Mouse (Mus musculus) R1 (cell line): Measurements from ENCODE around the gene Sema6c.
"Not testable (repeated sequence)": the region's sequence is repeated elsewhere in the genome, so short reads cannot be mapped to it uniquely, and the experiment has no call there.

Experiments
- DNase-seq: peaks from one replicate; pipeline ENCODE4 v3.0.0-alpha.2; 2018; ENCODE audit warnings: low read depth, low spot score

Gene Sema6c

GRCm38 (mm10) chr3:95159987-95160963 lies at the start of gene Sema6c:
TSS of gene Sema6c (plus strand) at chr3:95160457.
- peak; percentile 93 for DNase-seq

- peak; percentile 97 for DNase-seq
Measured at GRCm38 (mm10) chr3:95110911-95111726, 49.1 kb upstream of the Sema6c start, which contains the start of gene Vps72. TSS of gene Vps72 (plus strand) at chr3:95111022.

GRCm38 (mm10) chr3:95112760-95113159 lies 47.5 kb upstream of the Sema6c start:
- DNase-seq, result no peak

- no peak for DNase-seq
Measured at GRCm38 (mm10) chr3:95117751-95118150, 42.5 kb upstream of the Sema6c start.

- DNase-seq, result no peak
Measured at GRCm38 (mm10) chr3:95121580-95121979, 38.7 kb upstream of the Sema6c start.

- peak; percentile 62 for DNase-seq
Measured at GRCm38 (mm10) chr3:95124246-95124645, 36.0 kb upstream of the Sema6c start, which contains the start of gene Tmod4. TSS of gene Tmod4 (plus strand) at chr3:95124476.

- DNase-seq, result no peak
Measured at GRCm38 (mm10) chr3:95124972-95125371, 35.3 kb upstream of the Sema6c start.

GRCm38 (mm10) chr3:95129226-95129651 lies 31.0 kb upstream of the Sema6c start:
- no peak for DNase-seq

- no peak for DNase-seq
Measured at GRCm38 (mm10) chr3:95130081-95130480, 30.2 kb upstream of the Sema6c start.

GRCm38 (mm10) chr3:95132389-95132788 lies 27.9 kb upstream of the Sema6c start:
- not testable (repeated sequence) for DNase-seq

- DNase-seq, result no peak
Measured at GRCm38 (mm10) chr3:95133176-95133575, 27.1 kb upstream of the Sema6c start.

- peak; percentile 97 for DNase-seq
Measured at GRCm38 (mm10) chr3:95133680-95134101, 26.6 kb upstream of the Sema6c start, which contains the start of the genes Scnm1 and Lysmd1. TSS of gene Scnm1 (minus strand) at chr3:95134011. TSS of gene Lysmd1 (plus strand) at chr3:95134088.

GRCm38 (mm10) chr3:95134133-95134532 lies 26.1 kb upstream of the Sema6c start:
- not testable (repeated sequence) for DNase-seq

- peak; percentile 84 for DNase-seq
Measured at GRCm38 (mm10) chr3:95135023-95135422, 25.2 kb upstream of the Sema6c start.

GRCm38 (mm10) chr3:95135433-95136052 lies 24.7 kb upstream of the Sema6c start:
- DNase-seq, result no peak

GRCm38 (mm10) chr3:95136336-95136735 lies 23.9 kb upstream of the Sema6c start:
- DNase-seq, result no peak

GRCm38 (mm10) chr3:95139586-95140288 lies 20.5 kb upstream of the Sema6c start:
- peak; percentile 71 for DNase-seq

GRCm38 (mm10) chr3:95140289-95140595 lies 20.0 kb upstream of the Sema6c start:
- peak; percentile 74 for DNase-seq

GRCm38 (mm10) chr3:95140795-95141194 lies 19.5 kb upstream of the Sema6c start:
- no peak for DNase-seq

- no peak for DNase-seq
Measured at GRCm38 (mm10) chr3:95141474-95141873, 18.8 kb upstream of the Sema6c start.
